Mouse (Mus musculus): ENCODE measurements around the gene Pigx. TPM values are rescaled to one million over a fixed set of nuclear protein-coding genes. Genes with fewer than 3 reads are reported as not detected.
A peak's percentile ranks its signal among the peaks of the same experiment; 100 is the strongest.

Gene Pigx
- polyA plus RNA-seq, 1 experiment, result not detected

DNA sequence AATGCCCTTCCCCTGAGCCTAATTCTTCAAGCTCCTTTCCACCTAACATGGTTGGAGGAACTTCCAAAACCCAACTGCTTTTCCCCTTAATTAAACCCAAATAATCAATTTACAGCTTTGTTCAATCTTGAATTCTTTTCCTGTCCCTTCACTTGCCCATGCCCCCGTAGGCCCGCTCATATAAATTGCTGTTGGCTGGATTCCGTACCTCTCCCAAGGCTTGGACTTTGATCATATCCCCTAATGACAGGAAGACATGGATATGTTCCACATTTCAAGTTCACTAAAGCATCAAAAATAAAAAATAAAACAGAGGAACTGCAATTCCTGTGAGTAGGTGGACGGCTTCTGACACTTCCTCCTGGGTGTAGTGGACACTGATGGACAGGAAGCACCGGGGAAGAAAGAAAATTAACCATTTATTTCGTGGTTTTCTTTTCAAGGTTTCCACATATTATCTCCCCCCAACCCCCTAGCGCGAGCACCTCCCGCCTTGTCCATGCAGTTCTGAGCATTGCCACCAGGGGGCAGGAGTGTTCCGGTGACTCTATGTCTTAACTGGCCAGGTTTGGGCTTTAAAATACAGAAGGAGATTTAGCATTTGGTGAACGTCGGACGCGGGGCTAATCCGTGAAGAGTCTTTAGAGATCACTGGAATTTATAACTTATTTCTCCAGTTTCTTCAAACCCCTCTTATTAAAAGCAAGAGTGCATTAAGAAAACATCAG, 15.6 kb upstream of the Pigx start:
- peak; percentile 92 for TF ChIP-seq CTCF (IDR thresholded peaks at IDR 0.05; ENCODE audit: insufficient read depth, low read depth, low read length)
- no peak for TF ChIP-seq POLR2A (IDR thresholded peaks at IDR 0.05; ENCODE audit: insufficient read depth, low read depth, low read length)
- Histone ChIP-seq H3K27ac (ENCODE audit: insufficient read depth, low read depth, low read length) (no peak overlapping the region), H3K4me3 (ENCODE audit: insufficient read depth, low read depth, low read length) (no peak overlapping the region), H3K4me1 (ENCODE audit: control insufficient read depth, insufficient read depth, low read length) (no peaks in the 10 kb centered on the region)
- WGBS, result 6% methylated on average over 15 of the region's 15 CpGs

DNA sequence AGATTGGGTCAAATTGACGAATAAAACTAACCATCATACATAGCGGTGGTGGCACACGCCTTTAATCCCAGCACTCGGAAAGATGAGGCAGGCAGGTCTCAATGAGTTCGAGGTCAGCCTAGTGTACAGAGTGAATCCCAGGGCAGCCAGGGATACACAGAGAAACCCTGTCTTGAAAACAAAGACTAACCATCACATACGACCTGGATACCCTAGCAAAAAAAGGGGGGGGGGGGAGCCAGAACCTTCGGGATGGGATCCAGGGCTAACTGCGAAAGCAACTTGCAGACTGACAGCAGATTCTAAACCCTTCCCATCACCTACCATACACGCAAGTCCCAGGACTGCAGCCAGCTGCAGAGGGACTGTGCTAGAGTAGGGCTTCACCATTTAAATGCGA, 14.9 kb upstream of the Pigx start:
- no peak overlapping the region for H3K27ac ChIP-seq (ENCODE audit: insufficient read depth, low read depth, low read length)
- no peak overlapping the region for H3K4me3 ChIP-seq (ENCODE audit: insufficient read depth, low read depth, low read length)
- TF ChIP-seq POLR2A (IDR thresholded peaks at IDR 0.05; ENCODE audit: insufficient read depth, low read depth, low read length) (no peak), CTCF (IDR thresholded peaks at IDR 0.05; ENCODE audit: insufficient read depth, low read depth, low read length) (no peak)
- 74% methylated on average over 10 of the region's 10 CpGs for WGBS
- no peaks in the 10 kb centered on the region for H3K4me1 ChIP-seq (ENCODE audit: control insufficient read depth, insufficient read depth, low read length)

DNA sequence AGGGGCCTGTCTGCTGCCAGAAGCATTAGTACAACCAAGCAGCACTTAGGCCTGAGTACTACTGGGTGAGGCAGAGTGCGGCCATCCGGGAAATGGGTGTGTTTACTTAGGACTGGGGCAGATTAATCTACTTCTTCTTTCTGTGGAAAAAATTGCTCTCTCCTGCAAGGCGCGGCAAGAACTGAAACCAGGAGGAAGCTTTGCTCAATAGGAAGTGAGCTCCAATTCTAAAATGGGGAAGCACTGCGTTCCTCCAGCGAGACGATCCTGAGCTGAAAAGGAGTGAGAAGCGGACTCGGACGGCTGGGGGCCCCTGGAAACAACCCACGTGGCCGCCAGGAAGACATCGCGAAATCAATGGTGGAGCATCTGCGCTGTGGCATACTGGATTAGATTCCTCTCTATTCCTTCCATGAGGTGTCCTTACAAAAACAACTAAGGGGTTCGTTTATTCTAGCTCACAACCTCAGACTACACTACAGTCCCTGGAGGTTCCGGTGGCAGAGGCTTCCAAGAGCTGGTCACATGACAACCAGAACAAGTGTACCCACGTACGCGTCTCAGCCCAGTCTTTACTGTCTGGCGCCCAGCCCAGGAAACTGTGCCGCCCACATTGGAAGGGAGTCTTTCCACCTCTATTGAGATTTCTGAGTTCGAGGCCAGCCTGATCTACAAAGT, 14.1 kb upstream of the Pigx start:
- TF ChIP-seq POLR2A (IDR thresholded peaks at IDR 0.05; ENCODE audit: insufficient read depth, low read depth, low read length) (no peak), CTCF (IDR thresholded peaks at IDR 0.05; ENCODE audit: insufficient read depth, low read depth, low read length) (no peak)
- WGBS, result 57% methylated on average over 23 of the region's 23 CpGs
- no peak overlapping the region for H3K4me3 ChIP-seq (ENCODE audit: insufficient read depth, low read depth, low read length)
- H3K4me1 ChIP-seq (ENCODE audit: control insufficient read depth, insufficient read depth, low read length), result no peaks in the 10 kb centered on the region
- no peak overlapping the region for H3K27ac ChIP-seq (ENCODE audit: insufficient read depth, low read depth, low read length)

DNA sequence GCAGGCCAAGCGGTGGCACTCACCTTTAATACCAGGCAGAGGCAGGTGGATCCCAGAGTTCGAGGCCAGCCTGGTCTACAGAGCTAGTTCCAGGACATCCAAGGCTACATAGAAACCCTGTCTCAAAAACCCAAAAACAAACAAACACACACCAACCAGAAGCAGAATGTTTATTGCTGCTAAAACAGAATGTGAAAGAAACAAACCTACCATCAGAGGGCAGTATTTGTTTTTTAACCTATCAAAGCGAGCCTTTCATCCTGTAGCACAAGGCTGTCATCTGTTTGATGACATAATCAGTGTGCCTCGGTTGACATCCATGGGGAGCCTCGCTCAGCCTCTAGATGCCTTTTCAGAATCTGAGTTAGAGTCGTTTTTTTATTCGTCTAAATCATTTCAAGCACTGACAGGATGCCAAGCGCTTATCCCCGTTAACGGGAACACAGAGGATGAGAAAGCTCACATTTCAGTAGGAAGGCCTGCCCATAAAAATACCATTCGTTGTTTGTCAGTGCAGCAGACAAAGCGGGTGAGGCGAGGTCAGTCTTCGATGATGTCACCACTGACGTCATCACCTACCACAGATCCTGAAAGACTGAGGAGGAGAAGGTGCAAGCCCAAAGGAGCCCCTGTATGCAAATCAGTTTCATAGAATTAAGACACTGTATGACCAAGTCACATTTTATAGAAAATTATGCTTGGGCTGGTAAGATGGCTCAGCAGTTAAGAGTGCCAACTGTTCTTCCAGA, 11.6 kb upstream of the Pigx start:
- H3K27ac ChIP-seq (ENCODE audit: insufficient read depth, low read depth, low read length), result no peak overlapping the region
- H3K4me1 ChIP-seq (ENCODE audit: control insufficient read depth, insufficient read depth, low read length), result peaks cover 2% of the 10 kb centered on the region; the same call in 1 of the 2 replicates
- TF ChIP-seq CTCF (IDR thresholded peaks at IDR 0.05; ENCODE audit: insufficient read depth, low read depth, low read length) (no peak), POLR2A (IDR thresholded peaks at IDR 0.05; ENCODE audit: insufficient read depth, low read depth, low read length) (no peak)
- WGBS, result 64% methylated on average over 15 of the region's 15 CpGs
- H3K4me3 ChIP-seq (ENCODE audit: insufficient read depth, low read depth, low read length), result no peak overlapping the region

DNA sequence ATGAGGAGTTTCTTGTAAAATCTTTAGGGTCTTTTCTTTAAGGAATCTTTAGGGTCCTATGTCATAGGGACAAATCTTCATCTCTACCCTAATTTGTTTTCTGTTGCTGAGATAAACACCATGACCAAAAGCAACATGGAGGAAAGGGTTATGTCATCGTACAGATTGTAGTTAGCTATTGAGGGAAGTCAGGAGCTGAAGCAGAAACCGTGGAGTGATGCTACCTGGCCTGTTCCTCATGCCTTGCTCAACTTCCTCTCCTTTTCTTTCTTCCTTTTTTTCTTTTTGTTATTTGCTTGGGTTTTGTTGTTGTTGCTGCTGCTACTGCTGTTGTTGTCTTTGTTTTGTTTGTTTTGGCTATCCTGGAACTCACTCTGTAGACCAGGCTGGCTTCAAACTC, 9.0 kb upstream of the Pigx start:
- WGBS, result 96% methylated on average over 2 of the region's 2 CpGs
- Histone ChIP-seq H3K27ac (ENCODE audit: insufficient read depth, low read depth, low read length) (no peak overlapping the region), H3K4me1 (ENCODE audit: control insufficient read depth, insufficient read depth, low read length) (peaks cover 2% of the 10 kb centered on the region; the same call in 1 of the 2 replicates), H3K4me3 (ENCODE audit: insufficient read depth, low read depth, low read length) (no peak overlapping the region)
- no peak for TF ChIP-seq POLR2A (IDR thresholded peaks at IDR 0.05; ENCODE audit: insufficient read depth, low read depth, low read length)
- no peak for TF ChIP-seq CTCF (IDR thresholded peaks at IDR 0.05; ENCODE audit: insufficient read depth, low read depth, low read length)

DNA sequence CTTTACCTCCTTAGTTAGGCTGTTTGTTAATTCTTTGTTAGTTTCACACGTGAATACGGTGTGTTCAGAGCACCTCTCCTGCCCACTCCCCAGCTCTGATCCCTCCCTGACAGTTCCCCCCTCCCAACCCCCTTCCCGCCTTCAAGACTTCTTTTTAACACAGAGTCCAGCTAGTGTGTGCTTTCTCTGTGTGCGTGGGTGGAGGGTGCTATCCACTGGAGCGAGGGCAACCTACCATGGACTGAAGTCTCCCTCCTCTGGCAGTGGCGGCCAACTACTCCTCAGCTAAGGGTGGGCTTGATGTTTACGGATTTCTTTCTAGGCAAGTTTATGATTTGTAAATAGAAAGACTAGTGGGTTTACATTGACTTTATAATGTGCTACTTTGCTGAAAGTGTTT, 8.6 kb upstream of the Pigx start:
- TF ChIP-seq CTCF (IDR thresholded peaks at IDR 0.05; ENCODE audit: insufficient read depth, low read depth, low read length) (no peak), POLR2A (IDR thresholded peaks at IDR 0.05; ENCODE audit: insufficient read depth, low read depth, low read length) (no peak)
- WGBS, result 71% methylated on average over 7 of the region's 7 CpGs
- Histone ChIP-seq H3K4me3 (ENCODE audit: insufficient read depth, low read depth, low read length) (no peak overlapping the region), H3K27ac (ENCODE audit: insufficient read depth, low read depth, low read length) (no peak overlapping the region), H3K4me1 (ENCODE audit: control insufficient read depth, insufficient read depth, low read length) (peaks cover 2% of the 10 kb centered on the region; the same call in 1 of the 2 replicates)

DNA sequence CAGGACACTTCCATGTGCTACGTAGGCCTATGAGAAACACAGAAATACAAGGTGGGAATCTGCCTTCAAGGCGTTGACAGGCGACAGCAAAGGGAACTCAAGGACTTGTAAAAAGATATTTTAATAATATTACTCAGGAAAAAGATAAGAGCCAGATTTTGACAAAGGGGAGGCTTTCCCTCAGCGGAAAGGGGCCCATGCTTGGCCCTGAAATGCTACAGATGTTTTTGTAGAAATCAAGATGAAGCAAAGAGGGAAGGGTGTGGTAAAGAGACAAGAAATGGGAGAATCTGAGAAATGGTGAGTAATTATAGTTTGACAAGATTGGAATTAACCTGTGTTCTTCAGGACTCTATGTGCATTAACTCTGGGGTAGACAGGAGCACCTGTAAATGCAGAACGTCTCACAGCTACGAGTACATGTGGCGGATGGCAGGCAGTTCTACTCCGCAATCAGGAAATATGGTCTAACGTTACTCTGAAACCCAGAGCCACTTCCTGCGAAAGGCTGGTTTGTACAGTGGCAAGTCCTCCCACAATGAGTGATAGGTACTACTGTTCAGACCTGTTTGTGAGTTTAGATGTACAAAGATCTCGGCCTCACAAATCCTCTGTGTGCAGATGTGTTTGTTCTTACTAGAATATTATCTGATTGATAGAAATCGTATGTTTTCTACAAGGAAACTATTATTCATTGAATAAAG, 8.0 kb upstream of the Pigx start:
- no peak for TF ChIP-seq CTCF (IDR thresholded peaks at IDR 0.05; ENCODE audit: insufficient read depth, low read depth, low read length)
- no peak for TF ChIP-seq POLR2A (IDR thresholded peaks at IDR 0.05; ENCODE audit: insufficient read depth, low read depth, low read length)
- H3K27ac ChIP-seq (ENCODE audit: insufficient read depth, low read depth, low read length), result no peak overlapping the region
- H3K4me1 ChIP-seq (ENCODE audit: control insufficient read depth, insufficient read depth, low read length), result peaks cover 2% of the 10 kb centered on the region; the same call in 1 of the 2 replicates
- H3K4me3 ChIP-seq (ENCODE audit: insufficient read depth, low read depth, low read length), result no peak overlapping the region
- WGBS, result 90% methylated on average over 12 of the region's 12 CpGs

DNA sequence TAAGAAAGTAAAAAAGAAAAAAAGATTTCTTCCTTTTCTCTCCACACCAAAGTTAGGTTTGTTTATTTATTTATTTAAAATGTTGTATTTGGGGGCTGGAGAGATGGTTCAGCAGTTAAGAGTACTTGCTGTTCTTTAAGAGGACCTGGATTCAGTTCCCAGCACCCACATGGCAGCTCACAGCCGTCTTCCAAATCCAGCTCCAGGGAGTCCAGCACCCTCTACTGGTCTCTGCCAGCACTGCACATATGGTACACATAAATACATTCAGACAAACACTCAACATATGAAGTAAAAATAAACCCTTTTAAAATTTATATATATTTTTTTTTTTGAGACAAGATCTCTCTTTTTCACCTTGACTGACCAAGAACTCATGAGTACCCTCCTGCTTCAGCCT, 6.2 kb upstream of the Pigx start:
- H3K4me3 ChIP-seq (ENCODE audit: insufficient read depth, low read depth, low read length), result no peak overlapping the region
- no peak for TF ChIP-seq POLR2A (IDR thresholded peaks at IDR 0.05; ENCODE audit: insufficient read depth, low read depth, low read length)
- TF ChIP-seq CTCF (IDR thresholded peaks at IDR 0.05; ENCODE audit: insufficient read depth, low read depth, low read length), result no peak
- peaks cover 2% of the 10 kb centered on the region; the same call in 1 of the 2 replicates for H3K4me1 ChIP-seq (ENCODE audit: control insufficient read depth, insufficient read depth, low read length)
- WGBS, result 100% methylated on average over 1 of the region's 1 CpGs
- no peak overlapping the region for H3K27ac ChIP-seq (ENCODE audit: insufficient read depth, low read depth, low read length)

Measured in olfactory bulb, adult 2 months (tissue).